ENCODE assay signal across 8 mouse cellular contexts in genomic region chr10:84903742-84904141, GRCm38 (mm10). TPM values are rescaled to one million over a fixed set of nuclear protein-coding genes. Genes with fewer than 3 reads are reported as not detected.
DNase-seq lines count a peak whose midpoint lies in the region; ATAC-seq and TF ChIP-seq lines count a peak whose summit lies in the region.

No protein-coding gene starts in this region.

- TF ChIP-seq POLR2A in MEL (IDR thresholded peaks at IDR 0.05; ENCODE audit: control insufficient read depth in 1 of 2, insufficient read depth in 1 of 2, low read depth in 1 of 2, low read length in 2 of 2, poor library complexity in 1 of 2) = peak in 1 of 2 experiments; percentile 46; a peak in 1 of 4 replicates

- no peak for TF ChIP-seq EP300 in MEL (IDR thresholded peaks at IDR 0.05; ENCODE audit: low read depth in 1 of 2, low read length in 2 of 2)

- TF ChIP-seq RAD21 in MEL (IDR thresholded peaks at IDR 0.05; ENCODE audit: low read depth, low read length) = no peak

- H3K27me3 ChIP-seq in heart, embryonic 15.5 days = no peaks in the 10 kb centered on the region
- H3K27me3 ChIP-seq in MEL (ENCODE audit: control insufficient read depth in 1 of 2, insufficient read depth in 2 of 2, low read length in 2 of 2) = peaks cover 0 to 2% of the 10 kb centered on the region in 2 experiments; a peak in 2 of 4 replicates
- no peaks in the 10 kb centered on the region for H3K27me3 ChIP-seq in embryonic facial prominence, embryonic 11.5 days (ENCODE audit: control insufficient read depth, insufficient read depth, low read length)
- no peaks in the 10 kb centered on the region for H3K27me3 ChIP-seq in intestine, embryonic 16.5 days (replicated peaks; ENCODE audit: control insufficient read depth, insufficient read depth, low read length)
- H3K27me3 ChIP-seq in midbrain, embryonic 12.5 days = 0 out of 2 replicates have a peak, but pooled peaks cover 11% of the 10 kb centered on the region

- H3K4me3 ChIP-seq in heart, embryonic 15.5 days = 0 out of 2 replicates have a peak overlapping the region, but pooled peaks have one; percentile 11
- peak overlapping the region; percentile 45 to 51 for H3K4me3 ChIP-seq in MEL (ENCODE audit: control insufficient read depth in 1 of 2, insufficient read depth in 1 of 2, low read depth in 2 of 2, low read length in 2 of 2)
- H3K4me3 ChIP-seq in embryonic facial prominence, embryonic 11.5 days (ENCODE audit: low read depth, low read length) = no peak overlapping the region
- H3K4me3 ChIP-seq in intestine, embryonic 16.5 days (ENCODE audit: low read length) = peak overlapping the region; percentile 5; the same call in 1 of the 2 replicates
- H3K4me3 ChIP-seq in midbrain, embryonic 12.5 days = no peak overlapping the region

- 4% methylated on average over 5 of the region's 5 CpGs for WGBS in heart, embryonic 15.5 days
- 11% methylated on average over 5 of the region's 5 CpGs for WGBS in embryonic facial prominence, embryonic 11.5 days
- WGBS in intestine, embryonic 16.5 days = 14% methylated on average over 5 of the region's 5 CpGs
- 19% methylated on average over 5 of the region's 5 CpGs for WGBS in midbrain, embryonic 12.5 days

- H3K9ac ChIP-seq in heart, embryonic 15.5 days = no peak overlapping the region
- H3K9ac ChIP-seq in MEL (ENCODE audit: control insufficient read depth, low read depth, low read length, poor library complexity, severe bottlenecking) = peak overlapping the region; percentile 54
- no peak overlapping the region for H3K9ac ChIP-seq in embryonic facial prominence, embryonic 11.5 days (replicated peaks; ENCODE audit: low read length)
- H3K9ac ChIP-seq in intestine, embryonic 16.5 days (ENCODE audit: low read depth, low read length) = 0 out of 2 replicates have a peak overlapping the region, but pooled peaks have one; percentile 40
- no peak overlapping the region for H3K9ac ChIP-seq in midbrain, embryonic 12.5 days (replicated peaks)

- intact Hi-C loops in gastrocnemius, postnatal 14 days (cut with DNase I; ENCODE audit: low total_unique reads) = no loop called here

- no peaks in the 10 kb centered on the region for H3K79me2 ChIP-seq in MEL (ENCODE audit: control insufficient read depth, insufficient read depth, low read length, poor library complexity)

- no peak overlapping the region for H3K27ac ChIP-seq in heart, embryonic 15.5 days
- H3K27ac ChIP-seq in MEL (ENCODE audit: control insufficient read depth, low read depth, low read length) = no peak overlapping the region
- no peak overlapping the region for H3K27ac ChIP-seq in embryonic facial prominence, embryonic 11.5 days (replicated peaks; ENCODE audit: low read depth, low read length)
- no peak overlapping the region for H3K27ac ChIP-seq in intestine, embryonic 16.5 days (ENCODE audit: low read length)
- H3K27ac ChIP-seq in midbrain, embryonic 12.5 days (replicated peaks) = peak overlapping the region; percentile 35; the same call in 1 of the 2 replicates

- H3K4me2 ChIP-seq in heart, embryonic 15.5 days = peak overlapping the region; percentile 50
- H3K4me2 ChIP-seq in embryonic facial prominence, embryonic 11.5 days (ENCODE audit: low read depth, low read length) = no peak overlapping the region; the same call in 1 of the 2 replicates
- H3K4me2 ChIP-seq in intestine, embryonic 16.5 days (ENCODE audit: low read depth, low read length) = peak overlapping the region; percentile 43; the same call in 1 of the 2 replicates
- H3K4me2 ChIP-seq in midbrain, embryonic 12.5 days (replicated peaks) = no peak overlapping the region

- TF ChIP-seq CTCF in MEL (IDR thresholded peaks at IDR 0.05 in 2 of 3, conservative IDR thresholded peaks at IDR 0.05 in 1 of 3; ENCODE audit: control insufficient read depth in 1 of 3, insufficient read depth in 1 of 3, low read depth in 2 of 3, low read length in 3 of 3, poor library complexity in 1 of 3, severe bottlenecking in 1 of 3) = no peak

- DNase-seq in heart, adult 8-10 months (ENCODE audit: low spot score) = no peak
- peak; percentile 68 for DNase-seq in MEL (ENCODE audit: low read depth, low spot score)
- peak; percentile 40 for DNase-seq in embryonic facial prominence, embryonic 11.5 days (ENCODE audit: low spot score)
- DNase-seq in gastrocnemius, postnatal 14 days = no peak

- peak; percentile 44; the same call in 1 of the 2 replicates for ATAC-seq in heart, embryonic 15.5 days (replicated peaks; ENCODE audit: insufficient number of reproducible peaks, insufficient read depth, low FRiP score, low read depth)
- ATAC-seq in embryonic facial prominence, embryonic 11.5 days (replicated peaks; ENCODE audit: insufficient number of reproducible peaks, low FRiP score, low TSS enrichment, low read depth) = no peak
- ATAC-seq in intestine, embryonic 16.5 days = 0 out of 2 replicates have a peak, but pooled peaks have one; percentile 25
- ATAC-seq in midbrain, embryonic 12.5 days (ENCODE audit: low FRiP score, low read depth) = peak; percentile 23; the same call in 1 of the 2 replicates
- no peak; the same call in 1 of the 2 replicates for ATAC-seq in monocyte, adult 5-6 weeks (replicated peaks; ENCODE audit: insufficient number of reproducible peaks, low FRiP score, low TSS enrichment, poor library complexity, severe bottlenecking)

- no peaks in the 10 kb centered on the region for H3K9me3 ChIP-seq in heart, embryonic 15.5 days (replicated peaks)
- no peaks in the 10 kb centered on the region for H3K9me3 ChIP-seq in MEL (replicated peaks; ENCODE audit: insufficient read depth, low read length)
- H3K9me3 ChIP-seq in embryonic facial prominence, embryonic 11.5 days (replicated peaks; ENCODE audit: control insufficient read depth, low read length) = no peaks in the 10 kb centered on the region
- no peaks in the 10 kb centered on the region for H3K9me3 ChIP-seq in intestine, embryonic 16.5 days (ENCODE audit: control insufficient read depth, low read length)
- H3K9me3 ChIP-seq in midbrain, embryonic 12.5 days = no peaks in the 10 kb centered on the region

- peaks cover 20% of the 10 kb centered on the region for H3K4me1 ChIP-seq in heart, embryonic 15.5 days (replicated peaks)
- peaks cover 0 to 16% of the 10 kb centered on the region in 2 experiments for H3K4me1 ChIP-seq in MEL (ENCODE audit: control insufficient read depth in 1 of 2, insufficient read depth in 2 of 2, low read length in 2 of 2)
- no peaks in the 10 kb centered on the region; the same call in 1 of the 2 replicates for H3K4me1 ChIP-seq in embryonic facial prominence, embryonic 11.5 days (ENCODE audit: control insufficient read depth, insufficient read depth, low read length)
- peaks cover 8% of the 10 kb centered on the region for H3K4me1 ChIP-seq in intestine, embryonic 16.5 days (ENCODE audit: control insufficient read depth, insufficient read depth, low read length)
- peaks cover 11% of the 10 kb centered on the region for H3K4me1 ChIP-seq in midbrain, embryonic 12.5 days

- H3K36me3 ChIP-seq in heart, embryonic 15.5 days = no peaks in the 10 kb centered on the region
- H3K36me3 ChIP-seq in MEL (ENCODE audit: control insufficient read depth in 1 of 2, insufficient read depth in 2 of 2, low read length in 2 of 2) = peaks cover 0 to 12% of the 10 kb centered on the region in 2 experiments; a peak in 2 of 4 replicates
- no peaks in the 10 kb centered on the region for H3K36me3 ChIP-seq in embryonic facial prominence, embryonic 11.5 days (replicated peaks; ENCODE audit: control insufficient read depth, insufficient read depth, low read depth, low read length)
- no peaks in the 10 kb centered on the region for H3K36me3 ChIP-seq in intestine, embryonic 16.5 days (ENCODE audit: control insufficient read depth, insufficient read depth, low read length)
- peaks cover 60% of the 10 kb centered on the region for H3K36me3 ChIP-seq in midbrain, embryonic 12.5 days

TF ChIP-seq in MEL, 35 proteins besides CTCF, POLR2A, EP300 and RAD21:
- TF ChIP-seq MEF2A (IDR thresholded peaks at IDR 0.05; ENCODE audit: extremely low read depth, insufficient replicate concordance, low read depth, low read length, poor library complexity, severe bottlenecking) = no peak
- TF ChIP-seq SMC3 (IDR thresholded peaks at IDR 0.05; ENCODE audit: low read depth, low read length) = no peak
- TF ChIP-seq POLR2AphosphoS5 (IDR thresholded peaks at IDR 0.05; ENCODE audit: borderline replicate concordance, low read depth, low read length) = no peak
- no peak for TF ChIP-seq MYB (IDR thresholded peaks at IDR 0.05; ENCODE audit: low read depth, low read length)
- no peak for TF ChIP-seq ETS1 (IDR thresholded peaks at IDR 0.05; ENCODE audit: low read depth, low read length)
- no peak for TF ChIP-seq MAX (IDR thresholded peaks at IDR 0.05; ENCODE audit: low read length)
- no peak for TF ChIP-seq USF1 (IDR thresholded peaks at IDR 0.05; ENCODE audit: low read depth, low read length)
- no peak for TF ChIP-seq ZKSCAN1 (IDR thresholded peaks at IDR 0.05; ENCODE audit: low read depth, low read length)
- no peak for TF ChIP-seq NELFE (IDR thresholded peaks at IDR 0.05; ENCODE audit: low read depth, low read length)
- no peak for TF ChIP-seq GABPA (IDR thresholded peaks at IDR 0.05; ENCODE audit: low read depth, low read length)

RNA-seq across cellular contexts. Expression of gene Ric8b, which starts 13.7 kb away (rescaled TPM):
- polyA plus RNA-seq in heart, embryonic 15.5 days (2015; fragmentation: Nextera tagmentation; extraction: Ambion mirVana) = 13.6 and 16.1 TPM in 2 replicates
- total RNA-seq in heart, adult 8-10 months (2022) = 10 to 100 TPM; 39.8 to 44.8 (median 43.5) TPM
- 5.8 and 6.3 TPM in 2 replicates for total RNA-seq in MEL (2012; rRNA removed)
- 1 to 10 TPM in 1 of 2 experiments, not detected in 1; 8.6 TPM for polyA plus RNA-seq in MEL (2012; ENCODE audit: insufficient read depth in 1 of 2, insufficient read length in 2 of 2, low read depth in 1 of 2, low replicate concordance in 2 of 2, missing spikeins in 1 of 2)
- 26.3 and 28.4 TPM in 2 replicates for polyA plus RNA-seq in embryonic facial prominence, embryonic 11.5 days (2014; fragmentation: Nextera tagmentation; extraction: Ambion mirVana)
- polyA plus RNA-seq in intestine, embryonic 16.5 days (2015; fragmentation: Nextera tagmentation; extraction: Ambion mirVana) = 14.1 and 15.5 TPM in 2 replicates
- polyA plus RNA-seq in midbrain, embryonic 12.5 days (2016; fragmentation: Nextera tagmentation; extraction: Ambion mirVana) = 37.2 and 37.6 TPM in 2 replicates
- 10 to 100 TPM; 34.5 to 35.0 TPM for total RNA-seq in gastrocnemius, postnatal 14 days (2021)
- 25.4 to 32.3 TPM (median 27.0 TPM) in 3 replicates for total RNA-seq in monocyte, adult 5-6 weeks (2017)

Comparison
In these comparisons a context has a peak if more than half of its experiments do, and no peak if none do; other contexts are left out.
1. ATAC-seq: peak in heart, embryonic 15.5 days (single experiment), intestine, embryonic 16.5 days (single experiment) and midbrain, embryonic 12.5 days (single experiment); none in embryonic facial prominence, embryonic 11.5 days (single experiment) and monocyte, adult 5-6 weeks (single experiment).
2. H3K4me2 ChIP-seq: peak in heart, embryonic 15.5 days (single experiment) and intestine, embryonic 16.5 days (single experiment); none in embryonic facial prominence, embryonic 11.5 days (single experiment) and midbrain, embryonic 12.5 days (single experiment).
3. H3K4me3 ChIP-seq: peak in heart, embryonic 15.5 days (single experiment), MEL (2 of 2) and intestine, embryonic 16.5 days (single experiment); none in embryonic facial prominence, embryonic 11.5 days (single experiment) and midbrain, embryonic 12.5 days (single experiment).
4. H3K9ac ChIP-seq: peak in MEL (single experiment) and intestine, embryonic 16.5 days (single experiment); none in heart, embryonic 15.5 days (single experiment), embryonic facial prominence, embryonic 11.5 days (single experiment) and midbrain, embryonic 12.5 days (single experiment).
5. DNase-seq: peak in MEL (single experiment) and embryonic facial prominence, embryonic 11.5 days (single experiment); none in heart, adult 8-10 months (single experiment) and gastrocnemius, postnatal 14 days (single experiment).